ENCODE assay signal across 20 mouse cellular contexts in the genomic region with DNA sequence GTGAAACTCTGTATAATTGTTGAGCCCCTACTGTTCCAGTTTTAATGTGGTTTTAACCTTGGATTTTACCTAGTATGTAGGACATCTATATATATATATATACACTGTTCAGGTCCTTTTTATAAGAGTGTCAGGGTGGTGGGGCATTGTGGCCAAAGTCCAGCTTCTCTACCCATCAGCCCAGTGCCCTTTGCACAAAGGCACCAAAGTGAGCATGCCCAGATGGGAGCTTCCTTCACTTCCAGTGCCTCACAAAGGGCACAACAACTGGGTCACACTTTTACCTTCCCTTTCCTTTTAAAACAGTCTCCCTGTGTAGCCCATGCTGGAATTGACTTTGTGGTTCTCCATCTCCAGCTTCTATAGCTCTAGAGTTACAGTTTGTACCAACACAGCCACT.
"Had no signal": no experiment of that assay in that cellular context is flagged by ENCODE, and none has a peak within 500 bp of the region (broad histone marks: within the 10 kb centered on the region; RNA-seq: fewer than 3 reads in every experiment).

No protein-coding gene starts in this region.

- H3K27me3 ChIP-seq: limb, embryonic 13.5 days; midbrain, embryonic 12.5 days; midbrain, embryonic 15.5 days; neural tube, embryonic 12.5 days; neural tube, embryonic 15.5 days; stomach, embryonic 15.5 days had no signal

- DNase-seq: liver; liver, postnatal 0 days; lung, embryonic 14.5 days; right cerebral cortex, adult 18-20 months; right cerebral cortex, postnatal 14 days; right cerebral cortex, postnatal 4 days; thymus, postnatal 25 days had no signal

- H3K36me3 ChIP-seq: limb, embryonic 10.5 days; limb, embryonic 13.5 days; midbrain, embryonic 12.5 days; midbrain, embryonic 15.5 days; neural tube, embryonic 12.5 days; neural tube, embryonic 15.5 days; stomach, embryonic 15.5 days had no signal

- H3K9me3 ChIP-seq: limb, embryonic 10.5 days; midbrain, embryonic 15.5 days; neural tube, embryonic 15.5 days; stomach, embryonic 15.5 days had no signal

- H3K4me2 ChIP-seq: limb, embryonic 13.5 days; lung, embryonic 14.5 days; midbrain, embryonic 12.5 days; midbrain, embryonic 15.5 days; neural tube, embryonic 12.5 days; neural tube, embryonic 15.5 days; stomach, embryonic 15.5 days had no signal

- H3K9ac ChIP-seq: limb, embryonic 13.5 days; liver, embryonic 14.5 days; liver, postnatal 0 days; lung, embryonic 14.5 days; midbrain, embryonic 12.5 days; midbrain, embryonic 15.5 days; neural tube, embryonic 12.5 days; neural tube, embryonic 15.5 days; stomach, embryonic 15.5 days had no signal

- H3K27ac ChIP-seq: hindbrain, postnatal 0 days; kidney, postnatal 0 days; limb, embryonic 10.5 days; limb, embryonic 13.5 days; liver, embryonic 14.5 days; macrophage; midbrain, embryonic 12.5 days; midbrain, embryonic 15.5 days; neural tube, embryonic 12.5 days; neural tube, embryonic 15.5 days; stomach, embryonic 15.5 days had no signal

- ATAC-seq: hindbrain, postnatal 0 days; inflammation-experienced regulatory T-cells, adult 6 months; liver, postnatal 0 days; lung, postnatal 0 days; midbrain, embryonic 15.5 days had no signal

- H3K4me3 ChIP-seq: limb, embryonic 10.5 days; limb, embryonic 13.5 days; midbrain, embryonic 12.5 days; midbrain, embryonic 15.5 days; neural tube, embryonic 12.5 days; neural tube, embryonic 15.5 days; stomach, embryonic 15.5 days had no signal
